Mouse (Mus musculus): ENCODE measurements around the gene Spaca1. TPM values are rescaled to one million over a fixed set of nuclear protein-coding genes. Genes with fewer than 3 reads are reported as not detected.

Gene Spaca1
- 1 to 10 TPM; 4.8 to 5.5 TPM for polyA plus RNA-seq (2017; shearing (Covaris generic))

DNA sequence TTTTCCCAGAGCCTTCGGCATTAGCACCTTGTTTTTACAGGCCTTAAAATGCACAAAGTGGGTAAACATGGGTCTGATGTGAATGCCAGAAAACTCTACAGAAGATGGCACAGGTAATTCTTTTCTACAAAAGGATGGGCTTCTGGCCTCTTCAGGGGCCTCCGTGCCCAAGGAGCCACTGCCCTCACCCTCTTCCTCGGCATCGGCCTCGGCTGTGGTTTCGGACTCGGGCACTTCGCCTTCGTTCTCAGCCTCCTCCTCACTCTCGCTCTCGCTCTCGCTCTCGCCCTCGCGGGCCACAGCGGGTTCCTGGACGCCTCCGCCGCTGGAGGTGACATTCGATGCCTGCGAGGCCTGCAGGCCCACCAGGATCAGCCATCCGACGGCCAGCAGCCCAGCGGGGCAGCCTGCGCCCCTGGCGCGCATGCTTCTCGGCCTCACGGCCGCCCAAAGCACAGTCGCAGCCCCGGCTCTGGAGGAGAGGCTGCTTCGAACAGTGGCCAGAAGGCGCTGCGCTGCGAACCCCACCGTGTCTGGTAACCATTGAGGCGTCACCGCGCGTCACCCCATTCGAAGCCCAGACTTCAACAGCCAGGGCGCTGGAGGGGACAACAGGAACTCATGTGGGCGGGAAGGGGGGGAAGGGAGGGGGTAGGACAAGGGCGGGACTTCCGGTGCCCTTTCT, at the start of gene Spaca1:
TSS of gene Spaca1 (minus strand) at position 621 of the 685 bp plus-strand sequence.

Other genes with a start within 250 kb of the Spaca1 start
- gene Cnr1, start 125.6 kb downstream of the Spaca1 start, polyA plus RNA-seq (2017; shearing (Covaris generic)), result not detected

All from activated CD4-positive, CD25-positive, alpha-beta regulatory T cell (primary cell).